Mouse (Mus musculus): ENCODE measurements at regions not wholly inside any gene's neighbourhood (a gene's known extent, or its start where the extent isn't known, plus 50 kb on each side); places are given as distances from the start of the nearest gene placed in this dataset.

DNA sequence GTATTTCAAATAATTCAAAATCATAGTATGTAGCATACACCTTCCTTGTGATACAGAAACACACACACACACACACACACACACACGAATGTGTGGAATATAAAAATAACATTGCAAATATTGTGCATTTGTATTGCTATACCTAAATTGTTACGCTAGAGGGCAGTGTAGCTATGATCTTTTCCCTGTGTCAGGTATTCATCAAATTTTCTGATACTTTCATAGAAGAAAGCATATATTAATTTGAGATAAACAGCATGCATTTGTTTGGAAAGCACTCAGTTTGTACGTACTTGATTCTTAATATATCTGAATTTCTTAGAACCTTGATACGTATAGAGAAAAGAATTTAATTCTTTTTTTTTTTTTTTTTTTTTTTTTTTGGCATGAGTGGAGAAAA is 1700.9 kb upstream of the Sel1l start:
- ChIA-PET POLR2A (interaction anchor here in 2 of 4 experiments (0.7 to 0.9 kb wide), 3 partner anchors 160 to 234 kb away, joined by 3 to 4 read pairs (median 3); no protein-coding TSS in a partner anchor), CTCF (interaction anchor here (0.6 to 0.8 kb wide), 12 partner anchors 16 to 1417 kb away, joined by 3 to 10 read pairs (median 4); no protein-coding TSS in a partner anchor)

GRCm38 (mm10) chr12:93523465-93523864 is 1674.5 kb upstream of the Sel1l start:
- ChIA-PET POLR2A (no interaction called here), CTCF (no interaction called here)

DNA sequence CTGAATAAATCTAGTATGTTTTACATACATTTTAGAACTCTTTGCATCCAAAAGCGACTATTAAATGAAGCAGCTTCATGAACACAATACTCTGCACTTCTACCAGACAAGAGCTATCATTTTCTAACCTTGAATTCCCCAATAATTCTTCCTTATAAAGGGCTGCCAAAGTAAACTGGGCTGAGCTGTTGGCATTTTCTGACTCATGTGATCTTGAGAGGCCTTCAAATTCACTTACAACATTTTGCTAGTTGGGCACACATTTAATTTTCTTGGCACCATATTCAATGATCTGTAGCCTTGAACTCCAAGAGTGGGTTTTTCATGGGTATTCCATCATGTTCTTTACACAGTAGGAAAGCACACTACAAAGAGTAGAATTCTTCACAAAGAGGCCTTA is 1637.4 kb upstream of the Sel1l start:
- POLR2A ChIA-PET, result no interaction called here
- CTCF ChIA-PET, result no interaction called here

DNA sequence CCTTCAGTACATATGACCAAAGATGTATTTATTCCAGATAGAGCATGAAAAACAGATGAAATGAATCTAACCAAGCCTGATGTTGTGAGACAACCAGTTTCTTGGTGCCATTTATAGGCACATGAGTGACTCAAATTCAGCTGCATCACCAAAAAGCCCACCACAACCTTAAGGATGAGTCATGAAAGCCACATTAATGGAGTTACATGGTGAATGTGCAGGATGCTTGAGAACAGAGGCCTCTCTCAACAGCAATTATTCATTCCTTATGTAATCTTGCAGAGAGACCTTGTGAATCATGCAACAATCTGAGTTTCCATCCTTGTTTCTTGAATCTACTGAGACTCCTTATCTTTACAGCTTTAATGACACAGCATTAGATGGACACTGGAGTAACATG is 1613.1 kb upstream of the Sel1l start:
- POLR2A ChIA-PET, result no interaction called here
- CTCF ChIA-PET, result no interaction called here

DNA sequence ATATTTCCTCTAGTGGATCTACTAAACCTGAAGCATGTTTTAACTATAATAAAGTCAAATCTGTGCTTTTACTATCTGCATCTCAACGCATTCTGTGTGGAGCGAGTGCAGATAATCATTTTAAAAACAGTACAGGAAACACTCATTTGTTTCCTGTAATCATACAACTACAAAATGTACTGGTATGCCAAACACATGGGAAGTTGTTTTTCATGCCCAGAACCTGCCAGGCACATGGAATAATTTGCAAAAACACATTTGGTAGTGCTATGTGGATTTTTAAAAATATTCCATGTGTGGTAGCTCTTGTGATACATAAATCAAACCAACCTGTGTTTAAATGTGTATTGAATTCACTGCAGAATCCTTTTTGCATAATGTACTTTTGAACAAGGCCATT is 1600.5 kb upstream of the Sel1l start:
- ChIA-PET POLR2A (no interaction called here), CTCF (no interaction called here)

DNA sequence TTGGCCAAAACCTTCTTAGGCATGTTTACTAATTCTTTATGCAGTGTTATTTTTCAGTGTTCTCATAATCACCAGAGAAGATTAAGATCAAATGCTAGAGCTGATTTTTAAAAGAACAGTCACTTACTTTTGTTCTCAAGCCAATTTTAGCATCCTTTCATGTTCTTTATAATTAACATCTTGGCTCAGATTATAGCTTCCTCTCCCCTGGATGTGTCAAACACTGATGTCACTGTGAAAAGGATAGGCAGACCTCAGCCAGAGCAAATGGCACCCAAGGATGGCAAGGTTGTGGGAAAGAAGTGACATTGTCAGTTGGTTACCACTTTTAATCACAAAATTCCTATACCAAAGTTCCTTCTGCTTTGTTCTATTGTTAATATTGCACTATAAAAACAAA is 1580.3 kb upstream of the Sel1l start:
- ChIA-PET POLR2A (no interaction called here), CTCF (no interaction called here)

GRCm38 (mm10) chr12:93427988-93428387 is 1579.0 kb upstream of the Sel1l start:
- POLR2A ChIA-PET, result no interaction called here

GRCm38 (mm10) chr12:93416381-93416780 is 1567.4 kb upstream of the Sel1l start:
- ChIA-PET POLR2A (no interaction called here), CTCF (no interaction called here)

More at GRCm38 (mm10) chr12:93427988-93428387, 1579.0 kb upstream of the Sel1l start:
- CTCF ChIA-PET, result no interaction called here

GRCm38 (mm10) chr12:93415791-93416190 is 1566.8 kb upstream of the Sel1l start:
- ChIA-PET CTCF (no interaction called here), POLR2A (interaction anchor here in 1 of 4 experiments (0.6 kb wide), 1 partner anchor 22 kb away, joined by 5 read pairs; no protein-coding TSS in a partner anchor)

- POLR2A ChIA-PET, result no interaction called here
- CTCF ChIA-PET, result no interaction called here
Observed at GRCm38 (mm10) chr12:93385578-93385977, 1536.6 kb upstream of the Sel1l start.

- CTCF ChIA-PET, result no interaction called here
- POLR2A ChIA-PET, result no interaction called here
Observed at GRCm38 (mm10) chr12:93342933-93343332, 1494.0 kb upstream of the Sel1l start.

DNA sequence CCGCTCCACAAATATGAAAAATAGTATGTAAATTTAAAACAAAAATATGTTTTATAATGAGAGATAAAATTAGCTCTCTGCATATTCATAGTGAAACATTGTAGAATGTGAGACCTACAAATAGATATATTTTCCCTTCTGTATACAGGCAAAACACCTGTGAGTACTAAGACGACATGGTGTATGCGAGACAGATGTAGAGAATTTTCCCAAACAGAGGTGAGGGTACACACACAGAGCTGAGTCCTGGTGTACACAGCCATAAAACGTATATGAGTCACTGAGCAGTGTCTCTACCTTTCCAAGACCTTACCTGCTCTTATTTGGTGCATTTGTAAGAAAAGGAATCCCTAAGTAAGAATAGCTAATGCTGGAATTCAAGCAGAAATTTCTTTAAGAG is 1493.6 kb upstream of the Sel1l start:
- POLR2A ChIA-PET, result no interaction called here
- CTCF ChIA-PET, result no interaction called here

GRCm38 (mm10) chr12:93335520-93335919 is 1486.6 kb upstream of the Sel1l start:
- ChIA-PET POLR2A (no interaction called here), CTCF (no interaction called here)

GRCm38 (mm10) chr12:93312214-93312613 is 1463.3 kb upstream of the Sel1l start:
- ChIA-PET POLR2A (no interaction called here), CTCF (no interaction called here)

- POLR2A ChIA-PET, result no interaction called here
Observed at GRCm38 (mm10) chr12:93281816-93282215, 1432.9 kb upstream of the Sel1l start.

GRCm38 (mm10) chr12:93273652-93274051 is 1424.7 kb upstream of the Sel1l start:
- ChIA-PET POLR2A (no interaction called here), CTCF (interaction anchor here in 1 of 4 experiments (0.7 kb wide), 1 partner anchor 1258 kb away, joined by 3 read pairs; no protein-coding TSS in a partner anchor)

More at GRCm38 (mm10) chr12:93281816-93282215, 1432.9 kb upstream of the Sel1l start:
- CTCF ChIA-PET, result no interaction called here

DNA sequence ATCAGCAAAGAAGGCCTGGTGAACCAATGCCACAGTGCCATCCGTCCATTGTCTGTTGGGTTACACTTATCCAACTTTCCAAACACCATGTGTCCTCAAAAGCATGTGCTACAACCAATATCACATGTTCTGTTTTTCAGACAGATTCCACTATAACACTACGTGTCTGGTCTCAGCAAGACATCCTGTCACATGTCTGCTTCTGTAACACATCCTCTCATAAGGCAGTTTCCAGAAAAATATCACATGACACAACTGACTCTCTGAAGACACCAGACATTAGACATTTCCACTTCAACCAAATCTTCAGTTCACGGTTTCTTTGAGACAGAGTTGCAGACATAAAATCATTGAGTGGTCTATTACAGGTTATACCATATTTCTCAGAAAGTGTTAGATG is 1381.3 kb upstream of the Sel1l start:
- POLR2A ChIA-PET, result no interaction called here
- CTCF ChIA-PET, result no interaction called here

DNA sequence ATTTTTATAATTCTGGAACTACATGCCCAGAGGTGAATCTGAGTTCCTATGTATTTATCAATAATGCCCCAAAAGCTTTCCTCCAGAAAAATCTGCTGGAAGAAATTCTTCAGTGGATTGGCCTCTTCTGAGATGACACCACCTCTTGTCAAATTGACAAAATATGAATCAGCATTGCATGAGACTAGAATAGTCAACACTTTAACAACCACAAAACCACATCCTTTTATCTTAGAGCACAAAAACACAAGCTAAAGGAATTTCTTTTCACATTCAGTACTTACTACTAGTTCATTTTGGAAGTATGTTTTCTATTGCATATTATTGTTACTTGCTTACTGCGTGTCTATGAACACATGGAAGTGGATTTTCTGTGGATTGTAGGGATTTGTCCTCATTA is 1377.9 kb upstream of the Sel1l start:
- POLR2A ChIA-PET, result no interaction called here
- CTCF ChIA-PET, result no interaction called here

DNA sequence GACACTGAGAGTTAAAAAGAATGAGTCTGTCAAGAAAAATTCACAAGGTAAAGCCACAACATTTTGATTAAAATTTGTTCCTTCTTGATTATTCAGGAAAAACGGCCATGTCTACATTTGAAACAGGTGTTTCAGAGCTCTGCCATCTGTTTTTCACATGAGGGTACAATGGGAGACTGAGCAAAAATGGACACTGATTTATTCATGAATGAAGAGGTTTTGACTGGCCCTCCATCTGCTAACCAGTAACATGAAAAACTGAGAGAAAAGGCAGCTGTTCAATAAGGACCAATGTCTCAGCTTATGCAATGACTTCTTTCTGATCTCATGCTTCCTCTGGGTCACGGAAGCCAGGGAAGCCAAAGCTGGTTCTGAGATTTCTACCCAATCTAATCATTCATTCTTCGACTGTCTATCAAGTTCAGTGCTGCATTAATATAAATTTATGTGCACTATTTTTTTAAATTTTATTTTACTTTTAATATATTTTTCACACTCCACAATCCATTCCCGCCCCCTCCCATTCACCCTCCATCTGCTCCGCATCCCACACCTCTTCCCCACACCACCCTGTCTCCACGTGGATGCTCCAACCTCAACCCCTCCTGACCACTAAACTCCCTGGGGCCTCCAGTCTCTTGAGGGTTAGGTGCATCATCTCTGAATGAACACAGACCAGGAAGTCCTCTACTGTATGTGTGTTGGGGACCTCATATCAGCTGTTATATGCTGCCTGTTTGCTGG is 1372.4 kb upstream of the Sel1l start:
- POLR2A ChIA-PET, result no interaction called here
- CTCF ChIA-PET, result no interaction called here

DNA sequence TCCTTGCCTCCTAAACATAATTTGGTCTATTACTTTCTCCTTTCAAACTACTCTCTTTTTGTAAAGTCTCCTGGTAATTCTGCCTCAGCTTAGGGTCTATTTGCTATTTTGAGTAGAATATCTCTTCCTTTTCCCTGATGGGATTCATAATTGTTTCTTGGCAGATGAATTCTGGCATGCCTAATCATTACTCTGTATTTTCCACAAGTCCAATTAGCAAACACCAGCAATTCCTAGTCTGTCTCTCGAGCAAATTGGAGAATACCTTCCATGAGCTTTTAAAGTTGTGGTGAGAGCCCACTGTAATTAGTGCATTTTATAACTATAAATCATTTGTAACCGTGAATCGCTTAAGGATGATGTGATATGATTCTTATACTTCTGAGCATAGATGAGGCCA is 1358.6 kb upstream of the Sel1l start:
- POLR2A ChIA-PET, result no interaction called here
- CTCF ChIA-PET, result no interaction called here

DNA sequence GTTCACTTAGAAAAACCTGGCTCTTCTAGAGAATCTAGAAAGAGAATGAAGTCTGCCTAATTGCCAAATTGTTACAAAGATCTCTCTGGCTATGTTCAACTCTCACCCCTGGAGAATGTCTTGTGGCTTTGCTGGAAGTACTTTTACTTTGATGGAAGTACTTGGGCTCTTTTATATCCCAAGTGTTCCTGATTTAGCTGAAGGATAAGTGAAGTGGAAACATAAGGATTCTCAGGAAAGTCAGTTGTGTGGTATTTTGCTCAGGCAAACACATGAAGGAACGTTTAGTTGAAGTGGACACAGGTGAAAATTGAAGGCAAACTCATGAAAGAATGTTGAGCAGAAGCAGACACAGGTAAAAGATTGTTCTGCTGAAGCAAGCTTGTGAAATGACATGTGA is 1340.0 kb upstream of the Sel1l start:
- POLR2A ChIA-PET, result no interaction called here

DNA sequence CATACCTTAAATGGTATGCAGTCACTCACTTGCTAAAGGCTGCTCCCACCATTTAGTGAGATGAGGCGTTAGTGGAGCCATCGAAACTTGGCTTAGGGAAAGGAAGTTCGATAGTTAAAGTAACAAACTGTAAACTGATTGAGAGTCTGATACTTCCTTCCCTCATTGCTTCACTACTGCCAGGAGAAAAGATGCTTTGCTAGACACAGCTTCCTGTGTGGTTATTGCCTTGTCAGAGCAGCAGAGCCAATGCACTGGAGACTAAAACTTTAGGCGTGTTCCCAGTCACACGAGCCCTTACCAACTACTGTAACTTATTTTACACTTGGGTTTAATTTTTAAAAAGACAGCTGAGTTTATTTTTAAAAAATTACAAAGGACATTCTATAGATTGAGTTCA is 1324.8 kb upstream of the Sel1l start:
- CTCF ChIA-PET, result no interaction called here

More for the DNA sequence above, 1340.0 kb upstream of the Sel1l start:
- CTCF ChIA-PET, result no interaction called here

More for the DNA sequence above, 1324.8 kb upstream of the Sel1l start:
- POLR2A ChIA-PET, result no interaction called here
